Mouse (Mus musculus): ENCODE measurements around the gene Kcnj9. TPM values are rescaled to one million over a fixed set of nuclear protein-coding genes. Genes with fewer than 3 reads are reported as not detected.

Kcnj9 gene
- polyA plus RNA-seq, 1 experiment from 2014 or later, result 1.2 TPM

DNA sequence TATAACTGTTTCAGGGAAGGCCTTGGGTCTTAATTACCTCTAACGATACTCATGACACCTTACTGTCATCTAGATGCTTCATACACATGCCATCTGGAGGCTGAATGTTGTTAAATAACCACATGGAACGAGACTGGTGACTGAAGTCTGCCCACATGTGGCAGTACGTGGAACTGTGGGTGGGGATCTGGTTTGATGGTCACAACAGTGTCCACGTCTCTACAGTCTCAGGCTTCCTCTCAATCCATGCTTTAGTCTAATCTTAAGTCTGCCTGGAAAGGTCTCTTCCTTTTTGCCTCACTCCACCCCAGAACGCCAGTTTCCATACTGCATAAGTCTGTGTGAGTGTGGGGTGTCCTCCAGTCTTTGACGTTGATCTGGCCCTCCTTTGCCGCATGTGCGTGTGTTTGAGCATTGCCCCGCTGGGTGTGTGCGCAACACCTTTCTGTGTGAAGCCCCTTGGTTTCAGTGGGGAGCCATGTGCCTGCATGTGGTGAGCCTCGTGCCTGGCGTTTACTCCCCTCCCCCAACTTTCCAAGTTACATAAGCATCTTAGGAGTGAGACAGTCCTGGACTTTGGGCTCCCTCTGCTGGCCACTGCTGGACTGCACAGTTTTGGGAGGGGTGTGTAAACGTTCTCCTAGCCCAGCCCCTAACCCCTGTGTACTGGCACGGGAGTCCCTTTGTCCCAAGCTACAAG is 19.3 kb downstream of the Kcnj9 start:
- H3K36me3 ChIP-seq, result no peaks in the 10 kb centered on the region
- no peaks in the 10 kb centered on the region for H3K9me3 ChIP-seq (replicated peaks)
- H3K4me1 ChIP-seq, result peaks cover 56% of the 10 kb centered on the region
- ATAC-seq (ENCODE audit: low FRiP score), result peak; percentile 51
- peak overlapping the region; percentile 12; the same call in 1 of the 2 replicates for H3K4me3 ChIP-seq
- WGBS, result 5% methylated on average over 14 of the region's 14 CpGs
- no peaks in the 10 kb centered on the region for H3K27me3 ChIP-seq
- peak overlapping the region; percentile 55; the same call in 1 of the 2 replicates for H3K27ac ChIP-seq
- peak overlapping the region; percentile 52 for H3K4me2 ChIP-seq (replicated peaks)
- peak overlapping the region; percentile 52; the same call in 1 of the 2 replicates for H3K9ac ChIP-seq

- no peaks in the 10 kb centered on the region for H3K9me3 ChIP-seq (replicated peaks)
- peak overlapping the region; percentile 52; the same call in 1 of the 2 replicates for H3K27ac ChIP-seq
- peak overlapping the region; percentile 23; the same call in 1 of the 2 replicates for H3K9ac ChIP-seq
- no peak for ATAC-seq (ENCODE audit: low FRiP score)
- no peaks in the 10 kb centered on the region for H3K36me3 ChIP-seq
- peaks cover 48% of the 10 kb centered on the region for H3K4me1 ChIP-seq
- WGBS, result 100% methylated on average over 1 of the region's 1 CpGs
- H3K4me3 ChIP-seq, result no peak overlapping the region
- H3K4me2 ChIP-seq (replicated peaks), result no peak overlapping the region
- H3K27me3 ChIP-seq, result no peaks in the 10 kb centered on the region; the same call in 1 of the 2 replicates
Observed at GRCm38 (mm10) chr1:172308409-172308808, 20.7 kb downstream of the Kcnj9 start.

DNA sequence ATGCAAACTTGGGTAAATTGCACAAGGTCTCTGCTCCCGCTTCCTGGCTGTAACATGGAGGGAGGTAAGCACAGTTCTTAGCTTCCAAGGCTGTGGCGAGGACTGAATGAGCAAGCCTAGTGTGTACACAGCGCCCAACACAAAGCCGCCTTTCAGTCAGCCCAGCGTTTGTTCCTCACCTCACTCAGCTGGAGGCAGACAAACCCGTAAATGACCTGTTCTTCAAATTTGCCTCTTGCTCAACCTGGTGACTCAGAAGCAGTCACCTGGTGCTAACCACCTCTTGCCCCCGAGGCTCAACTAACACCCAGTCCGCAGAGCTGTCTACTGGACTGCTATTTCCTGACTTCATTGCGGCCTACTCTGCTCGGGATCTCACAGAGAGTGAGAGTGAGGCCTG is 21.2 kb downstream of the Kcnj9 start:
- Histone ChIP-seq H3K4me2 (replicated peaks) (no peak overlapping the region), H3K36me3 (no peaks in the 10 kb centered on the region), H3K9me3 (replicated peaks) (no peaks in the 10 kb centered on the region), H3K27me3 (no peaks in the 10 kb centered on the region; the same call in 1 of the 2 replicates), H3K9ac (peak overlapping the region; percentile 23; the same call in 1 of the 2 replicates), H3K4me1 (peaks cover 48% of the 10 kb centered on the region), H3K27ac (peak overlapping the region; percentile 52), H3K4me3 (no peak overlapping the region)
- 52% methylated on average over 10 of the region's 10 CpGs for WGBS
- ATAC-seq (ENCODE audit: low FRiP score), result no peak

DNA sequence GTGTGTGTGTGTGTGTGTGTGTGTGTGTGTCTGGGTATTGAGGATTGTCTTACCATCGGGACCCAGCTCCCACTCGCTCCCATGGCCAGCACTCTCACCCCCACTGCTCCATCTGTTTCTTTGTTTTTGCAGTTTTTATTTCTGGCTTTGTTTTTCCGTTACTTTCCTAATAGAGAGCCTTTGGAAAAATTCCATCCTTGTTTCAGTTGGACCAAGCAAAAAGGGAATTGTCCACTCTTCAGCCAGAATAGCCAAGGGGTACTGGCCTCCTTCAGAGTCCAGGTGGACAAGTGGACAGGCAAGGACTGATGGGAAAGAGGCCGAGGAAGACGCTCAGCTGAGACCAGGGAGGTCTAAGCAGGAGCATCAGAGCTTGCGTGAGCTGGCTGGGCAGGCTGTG is 22.2 kb downstream of the Kcnj9 start:
- no peaks in the 10 kb centered on the region; the same call in 1 of the 2 replicates for H3K27me3 ChIP-seq
- no peaks in the 10 kb centered on the region for H3K9me3 ChIP-seq (replicated peaks)
- WGBS, result 68% methylated on average over 4 of the region's 6 CpGs
- no peaks in the 10 kb centered on the region for H3K36me3 ChIP-seq
- no peak overlapping the region for H3K4me3 ChIP-seq
- H3K4me1 ChIP-seq, result peaks cover 53% of the 10 kb centered on the region
- no peak for ATAC-seq (ENCODE audit: low FRiP score)
- H3K9ac ChIP-seq, result no peak overlapping the region
- no peak overlapping the region for H3K4me2 ChIP-seq (replicated peaks)
- peak overlapping the region; percentile 23; the same call in 1 of the 2 replicates for H3K27ac ChIP-seq

DNA sequence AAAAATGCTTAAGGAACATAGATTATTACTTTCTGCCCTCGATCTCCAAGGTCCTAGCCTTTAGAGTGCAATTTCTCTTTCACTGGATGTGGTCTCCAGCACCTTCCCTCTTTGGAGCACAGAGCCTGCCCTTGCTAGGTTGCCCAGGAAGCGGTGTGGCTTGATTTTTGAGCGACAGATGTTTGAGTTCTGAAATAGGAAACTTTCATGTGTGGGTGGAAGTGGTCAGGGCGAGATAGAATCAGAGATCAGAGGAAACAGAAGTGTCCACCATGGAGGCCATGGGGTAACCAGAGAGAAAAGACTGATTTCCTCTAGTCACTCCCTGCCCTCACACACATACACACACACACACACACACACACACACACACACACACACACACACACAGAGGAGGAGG is 22.9 kb downstream of the Kcnj9 start:
- Histone ChIP-seq H3K4me1 (peaks cover 53% of the 10 kb centered on the region), H3K27ac (no peak overlapping the region)

DNA sequence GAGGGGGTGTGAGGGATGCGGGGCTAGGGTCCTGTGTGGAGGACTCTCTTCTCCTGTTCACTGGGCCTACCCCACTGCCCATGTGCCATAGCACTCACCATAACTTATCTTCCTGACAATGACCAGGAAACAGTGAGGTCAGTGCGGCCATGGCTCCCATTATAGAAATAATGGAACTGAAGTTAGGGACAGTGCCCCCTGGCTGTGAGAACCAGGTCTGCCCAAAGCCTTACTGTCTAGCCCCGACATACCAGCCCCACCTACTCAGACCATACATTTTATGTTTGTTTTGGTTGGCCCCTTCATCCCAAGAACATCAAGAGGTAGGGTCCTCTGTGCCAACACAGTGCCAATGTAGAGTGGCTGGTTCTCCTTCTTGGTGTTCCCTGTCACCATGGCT is 23.5 kb downstream of the Kcnj9 start:
- no peak overlapping the region for H3K4me2 ChIP-seq (replicated peaks)
- H3K27me3 ChIP-seq, result no peaks in the 10 kb centered on the region; the same call in 1 of the 2 replicates
- no peak overlapping the region for H3K9ac ChIP-seq
- H3K4me3 ChIP-seq, result no peak overlapping the region
- no peaks in the 10 kb centered on the region for H3K9me3 ChIP-seq (replicated peaks)
- H3K4me1 ChIP-seq, result peaks cover 56% of the 10 kb centered on the region
- ATAC-seq (ENCODE audit: low FRiP score), result no peak
- no peak overlapping the region for H3K27ac ChIP-seq
- 72% methylated on average over 3 of the region's 3 CpGs for WGBS
- no peaks in the 10 kb centered on the region for H3K36me3 ChIP-seq

More for the DNA sequence above, 22.9 kb downstream of the Kcnj9 start:
- no peaks in the 10 kb centered on the region for H3K36me3 ChIP-seq
- H3K9me3 ChIP-seq (replicated peaks), result no peaks in the 10 kb centered on the region
- no peak overlapping the region for H3K4me2 ChIP-seq (replicated peaks)
- 75% methylated on average over 4 of the region's 4 CpGs for WGBS
- no peaks in the 10 kb centered on the region; the same call in 1 of the 2 replicates for H3K27me3 ChIP-seq
- H3K4me3 ChIP-seq, result no peak overlapping the region
- no peak overlapping the region for H3K9ac ChIP-seq
- no peak for ATAC-seq (ENCODE audit: low FRiP score)

DNA sequence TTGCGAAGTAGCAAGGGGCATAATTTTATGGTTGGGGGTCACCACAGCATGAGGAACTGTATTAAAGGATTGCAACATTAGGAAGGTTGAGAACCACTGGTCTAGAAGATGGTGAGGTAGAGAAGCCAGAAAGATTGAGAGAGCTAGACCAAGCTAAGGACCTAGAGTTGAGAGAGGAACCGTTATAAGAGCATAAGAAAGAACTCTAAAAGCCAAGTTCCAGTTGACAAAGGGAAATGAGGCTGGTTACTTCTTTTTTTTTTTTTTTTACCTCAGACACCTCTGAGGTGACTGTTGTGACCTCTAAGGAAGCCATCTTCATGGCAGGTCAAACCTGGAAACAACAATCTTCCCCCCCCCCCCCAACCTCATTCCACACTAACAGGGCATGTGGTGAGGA is 24.0 kb downstream of the Kcnj9 start:
- no peak for ATAC-seq (ENCODE audit: low FRiP score)
- Histone ChIP-seq H3K9me3 (replicated peaks) (no peaks in the 10 kb centered on the region), H3K4me2 (replicated peaks) (no peak overlapping the region), H3K4me3 (no peak overlapping the region), H3K27ac (no peak overlapping the region), H3K9ac (no peak overlapping the region), H3K4me1 (peaks cover 61% of the 10 kb centered on the region), H3K36me3 (no peaks in the 10 kb centered on the region), H3K27me3 (peaks cover 2% of the 10 kb centered on the region; the same call in 1 of the 2 replicates)
- 90% methylated on average over 2 of the region's 2 CpGs for WGBS

DNA sequence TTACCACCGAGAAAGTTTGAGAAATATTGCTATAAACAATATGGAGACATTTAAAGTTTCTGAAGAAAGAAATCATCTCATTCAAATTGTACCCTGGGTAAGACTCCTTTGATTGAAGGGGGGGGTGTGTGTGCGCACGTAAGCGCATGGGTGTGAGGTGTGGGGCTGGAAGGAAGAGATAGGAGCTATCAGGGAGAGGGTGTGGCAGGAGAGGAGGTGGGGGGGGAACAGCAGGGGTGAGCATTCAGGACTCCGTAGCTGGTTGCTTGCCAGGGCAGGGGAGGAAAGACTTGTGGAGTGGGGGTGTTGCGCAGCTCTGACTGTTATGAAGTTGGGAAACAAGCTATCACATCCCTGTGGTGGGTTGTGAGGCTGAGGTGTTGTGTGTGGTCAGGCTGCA is 24.7 kb downstream of the Kcnj9 start:
- Histone ChIP-seq H3K27ac (no peak overlapping the region), H3K36me3 (no peaks in the 10 kb centered on the region), H3K9me3 (replicated peaks) (no peaks in the 10 kb centered on the region), H3K4me1 (peaks cover 60% of the 10 kb centered on the region), H3K27me3 (peaks cover 4% of the 10 kb centered on the region; the same call in 1 of the 2 replicates), H3K4me2 (replicated peaks) (no peak overlapping the region), H3K4me3 (no peak overlapping the region), H3K9ac (no peak overlapping the region)
- WGBS, result 75% methylated on average over 6 of the region's 6 CpGs
- no peak for ATAC-seq (ENCODE audit: low FRiP score)

- Histone ChIP-seq H3K27ac (peak overlapping the region; percentile 24; the same call in 1 of the 2 replicates), H3K27me3 (peaks cover 12% of the 10 kb centered on the region; the same call in 1 of the 2 replicates), H3K4me2 (replicated peaks) (no peak overlapping the region), H3K9me3 (replicated peaks) (no peaks in the 10 kb centered on the region), H3K4me3 (no peak overlapping the region), H3K36me3 (no peaks in the 10 kb centered on the region), H3K4me1 (peaks cover 55% of the 10 kb centered on the region), H3K9ac (0 out of 2 replicates have a peak overlapping the region, but pooled peaks have one; percentile 2)
- 2% methylated on average over 6 of the region's 6 CpGs for WGBS
- ATAC-seq (ENCODE audit: low FRiP score), result no peak
Observed at GRCm38 (mm10) chr1:172302851-172303250, 26.3 kb downstream of the Kcnj9 start.

DNA sequence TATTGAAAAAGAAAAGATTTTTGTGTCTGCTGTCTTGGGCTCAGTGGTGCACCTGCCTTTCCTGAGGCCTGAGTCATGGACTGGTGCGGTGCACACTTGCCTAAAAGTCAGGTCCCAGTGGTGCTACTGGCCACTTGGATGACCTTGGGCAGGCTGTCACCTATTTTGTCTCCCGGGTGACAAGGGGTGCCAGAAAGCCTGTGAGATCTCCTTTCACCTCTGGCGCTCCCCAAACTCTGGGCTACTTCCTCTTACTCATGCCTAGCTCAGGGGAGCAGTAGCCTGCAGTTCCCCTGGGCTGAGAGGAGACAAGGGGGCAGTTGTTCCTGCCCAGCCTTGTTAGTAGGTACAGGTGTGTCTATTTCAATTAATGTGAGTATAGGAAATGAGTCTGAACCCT is 26.8 kb downstream of the Kcnj9 start:
- 57% methylated on average over 3 of the region's 3 CpGs for WGBS
- Histone ChIP-seq H3K36me3 (no peaks in the 10 kb centered on the region), H3K27ac (no peak overlapping the region)

GRCm38 (mm10) chr1:172301180-172301579 is 27.9 kb downstream of the Kcnj9 start:
- no peak overlapping the region for H3K9ac ChIP-seq
- H3K27ac ChIP-seq, result 0 out of 2 replicates have a peak overlapping the region, but pooled peaks have one; percentile 23
- H3K4me2 ChIP-seq (replicated peaks), result no peak overlapping the region
- no peaks in the 10 kb centered on the region for H3K36me3 ChIP-seq
- peak; percentile 60 for ATAC-seq (ENCODE audit: low FRiP score)
- no peaks in the 10 kb centered on the region for H3K9me3 ChIP-seq (replicated peaks)
- H3K4me3 ChIP-seq, result no peak overlapping the region
- peaks cover 61% of the 10 kb centered on the region for H3K4me1 ChIP-seq
- H3K27me3 ChIP-seq, result peaks cover 12% of the 10 kb centered on the region; the same call in 1 of the 2 replicates
- 21% methylated on average over 12 of the region's 12 CpGs for WGBS

More for the DNA sequence above, 26.8 kb downstream of the Kcnj9 start:
- H3K4me3 ChIP-seq, result no peak overlapping the region
- ATAC-seq (ENCODE audit: low FRiP score), result no peak
- H3K9me3 ChIP-seq (replicated peaks), result no peaks in the 10 kb centered on the region
- H3K4me1 ChIP-seq, result peaks cover 56% of the 10 kb centered on the region
- H3K9ac ChIP-seq, result no peak overlapping the region
- no peak overlapping the region for H3K4me2 ChIP-seq (replicated peaks)
- peaks cover 12% of the 10 kb centered on the region; the same call in 1 of the 2 replicates for H3K27me3 ChIP-seq

- Histone ChIP-seq H3K27ac (no peak overlapping the region), H3K4me1 (peaks cover 71% of the 10 kb centered on the region)
Observed at GRCm38 (mm10) chr1:172300247-172300646, 28.9 kb downstream of the Kcnj9 start.

More at GRCm38 (mm10) chr1:172300247-172300646, 28.9 kb downstream of the Kcnj9 start:
- H3K9ac ChIP-seq, result no peak overlapping the region
- 72% methylated on average over 5 of the region's 5 CpGs for WGBS
- no peaks in the 10 kb centered on the region for H3K9me3 ChIP-seq (replicated peaks)
- peaks cover 12% of the 10 kb centered on the region; the same call in 1 of the 2 replicates for H3K27me3 ChIP-seq
- H3K4me2 ChIP-seq (replicated peaks), result no peak overlapping the region
- H3K4me3 ChIP-seq, result no peak overlapping the region
- ATAC-seq (ENCODE audit: low FRiP score), result no peak
- no peaks in the 10 kb centered on the region for H3K36me3 ChIP-seq
